7 mouse cellular contexts compared by ENCODE assay signal in genomic region chr17:35700371-35700961, GRCm38 (mm10). TPM values are rescaled to one million over a fixed set of nuclear protein-coding genes. Genes with fewer than 3 reads are reported as not detected.
DNase-seq lines count a peak whose midpoint lies in the region; ATAC-seq lines count a peak whose summit lies in the region.

No protein-coding gene starts in this region.

- peaks cover 1% of the 10 kb centered on the region; the same call in 1 of the 2 replicates for H3K36me3 ChIP-seq in limb, embryonic 10.5 days
- H3K36me3 ChIP-seq in midbrain, embryonic 12.5 days: peaks cover 14% of the 10 kb centered on the region

- H3K27me3 ChIP-seq in limb, embryonic 10.5 days (ENCODE audit: low read depth, poor library complexity, severe bottlenecking): peaks cover 78% of the 10 kb centered on the region
- H3K27me3 ChIP-seq in midbrain, embryonic 12.5 days: no peaks in the 10 kb centered on the region

- DNase-seq in adrenal gland, adult 18-20 months (ENCODE audit: low spot score in 2 of 2): peak; percentile 77 to 78
- DNase-seq in embryo, embryonic 11 days: peak; percentile 77
- peak; percentile 87 to 89 for DNase-seq in heart, adult 18-20 months
- DNase-seq in kidney, adult 18-20 months: peak; percentile 90
- DNase-seq in limb, embryonic 10.5 days (ENCODE audit: low spot score): peak; percentile 67
- peak; percentile 41 to 53 for DNase-seq in spleen, postnatal 36 days (ENCODE audit: low spot score in 2 of 2)

- 2% methylated on average over 44 of the region's 66 CpGs for WGBS in limb, embryonic 10.5 days
- WGBS in midbrain, embryonic 12.5 days: under 1% methylated on average over 50 of the region's 66 CpGs

- peak overlapping the region; percentile 88 for H3K27ac ChIP-seq in limb, embryonic 10.5 days
- peak overlapping the region; percentile 100 for H3K27ac ChIP-seq in midbrain, embryonic 12.5 days (replicated peaks)

- H3K4me1 ChIP-seq in limb, embryonic 10.5 days: peaks cover 73% of the 10 kb centered on the region
- H3K4me1 ChIP-seq in midbrain, embryonic 12.5 days: peaks cover 58% of the 10 kb centered on the region

- H3K4me2 ChIP-seq in midbrain, embryonic 12.5 days (replicated peaks): peak overlapping the region; percentile 84

- H3K4me3 ChIP-seq in limb, embryonic 10.5 days: peak overlapping the region; percentile 68
- peak overlapping the region; percentile 89 for H3K4me3 ChIP-seq in midbrain, embryonic 12.5 days

- H3K9me3 ChIP-seq in limb, embryonic 10.5 days (replicated peaks): no peaks in the 10 kb centered on the region
- no peaks in the 10 kb centered on the region for H3K9me3 ChIP-seq in midbrain, embryonic 12.5 days

- H3K9ac ChIP-seq in midbrain, embryonic 12.5 days (replicated peaks): peak overlapping the region; percentile 94

- peak; percentile 25 for ATAC-seq in midbrain, embryonic 12.5 days (ENCODE audit: low FRiP score, low read depth)

RNA-seq across cellular contexts. Expression of gene Ddr1, which starts 4.0 kb away (rescaled TPM):
- total RNA-seq in adrenal gland, adult 18-20 months (2021): 10 to 100 TPM; 33.5 to 44.1 TPM
- total RNA-seq in heart, adult 18-20 months (2021): 10 to 100 TPM; 21.7 to 24.0 TPM
- polyA plus RNA-seq in limb, embryonic 10.5 days (2016; fragmentation: Nextera tagmentation; extraction: Ambion mirVana): 18.3 and 21.9 TPM in 2 replicates
- polyA plus RNA-seq in midbrain, embryonic 12.5 days (2016; fragmentation: Nextera tagmentation; extraction: Ambion mirVana): 201 and 218 TPM in 2 replicates

RNA-seq across cellular contexts. Expression of gene Gtf2h4, which starts 26.9 kb away (rescaled TPM):
- total RNA-seq in adrenal gland, adult 18-20 months (2021): 10 to 100 TPM; 20.2 to 20.8 TPM
- 10 to 100 TPM; 21.3 to 23.5 TPM for total RNA-seq in heart, adult 18-20 months (2021)
- polyA plus RNA-seq in limb, embryonic 10.5 days (2016; fragmentation: Nextera tagmentation; extraction: Ambion mirVana): 67.0 and 72.4 TPM in 2 replicates
- polyA plus RNA-seq in midbrain, embryonic 12.5 days (2016; fragmentation: Nextera tagmentation; extraction: Ambion mirVana): 34.0 and 34.9 TPM in 2 replicates

RNA-seq across cellular contexts. Expression of gene Vars2, which starts 33.1 kb away (rescaled TPM):
- total RNA-seq in adrenal gland, adult 18-20 months (2021): 10 to 100 TPM; 37.2 to 38.7 TPM
- 10 to 100 TPM; 27.6 to 28.9 TPM for total RNA-seq in heart, adult 18-20 months (2021)
- polyA plus RNA-seq in limb, embryonic 10.5 days (2016; fragmentation: Nextera tagmentation; extraction: Ambion mirVana): 21.1 and 21.5 TPM in 2 replicates
- polyA plus RNA-seq in midbrain, embryonic 12.5 days (2016; fragmentation: Nextera tagmentation; extraction: Ambion mirVana): 18.7 and 19.0 TPM in 2 replicates

RNA-seq across cellular contexts. Expression of gene Mucl3, which starts 57.0 kb away (rescaled TPM):
- total RNA-seq in adrenal gland, adult 18-20 months (2021): not detected
- not detected for total RNA-seq in heart, adult 18-20 months (2021)
- polyA plus RNA-seq in limb, embryonic 10.5 days (2016; fragmentation: Nextera tagmentation; extraction: Ambion mirVana): 0.08 and 0.24 TPM in 2 replicates
- polyA plus RNA-seq in midbrain, embryonic 12.5 days (2016; fragmentation: Nextera tagmentation; extraction: Ambion mirVana): 0.08 TPM in 1 of 2 replicates, not detected in the other

Comparison
In these comparisons a context has a peak if more than half of its experiments do, and no peak if none do; other contexts are left out.
1. Peak in every context shown above with its lines: DNase-seq, ATAC-seq, H3K4me3 ChIP-seq and H3K27ac ChIP-seq.